Mouse (Mus musculus) cerebellum, adult 8-10 months (tissue): ENCODE data around the gene Ccnb1.
"Not testable (repeated sequence)": the region's sequence is repeated elsewhere in the genome, so short reads cannot be mapped to it uniquely, and the experiment has no call there.

Experiments used
- DNase-seq: peaks from one replicate; pipeline ENCODE4 v3.0.0; 2022

Ccnb1 gene

DNA sequence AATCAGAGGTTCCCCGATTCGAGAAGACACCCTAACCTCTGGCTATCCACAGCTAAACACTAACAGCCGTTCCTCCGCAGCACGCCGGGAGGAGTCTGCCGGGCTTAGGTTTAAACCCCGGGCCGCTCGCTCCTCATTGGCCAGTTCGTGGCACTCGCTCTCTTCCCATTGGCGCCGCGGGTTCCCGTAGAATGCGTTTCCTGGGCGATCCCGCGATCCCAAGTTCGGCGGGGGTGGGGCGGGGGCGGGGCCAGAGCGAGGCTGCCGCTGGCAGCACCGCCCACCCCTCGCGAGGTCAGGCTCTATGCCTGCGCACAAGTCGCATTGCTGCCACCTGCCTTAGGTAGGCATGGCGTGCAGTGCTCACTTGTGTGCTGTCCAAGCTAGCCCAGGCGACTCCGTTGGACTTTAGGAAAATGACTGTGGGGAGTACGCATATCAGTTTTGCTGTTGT, at the start of gene Ccnb1:
TSS of gene Ccnb1 (minus strand) at position 157 of the 454 bp plus-strand sequence.
- peak; percentile 80 for DNase-seq

DNA sequence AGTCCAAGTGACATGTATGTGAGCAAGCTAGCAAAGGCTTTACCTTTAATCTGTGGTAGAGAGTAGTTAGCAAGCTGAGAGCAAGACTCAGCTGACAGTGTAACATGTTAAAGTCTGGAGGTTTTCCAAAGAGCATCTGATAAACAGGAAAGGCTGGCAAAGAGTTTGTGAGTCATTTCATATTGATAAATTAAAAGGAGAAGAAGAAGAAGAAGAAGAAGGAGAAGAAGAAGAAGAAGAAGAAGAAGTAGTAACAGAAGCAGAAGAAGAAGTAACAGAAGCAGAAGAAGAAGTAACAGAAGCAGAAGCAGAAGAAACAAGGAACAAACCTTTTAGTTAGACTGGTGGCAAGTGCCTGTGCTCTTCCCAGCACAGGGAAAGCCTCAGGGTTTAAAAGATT, 48.4 kb upstream of the Ccnb1 start:
- DNase-seq, result no peak

DNA sequence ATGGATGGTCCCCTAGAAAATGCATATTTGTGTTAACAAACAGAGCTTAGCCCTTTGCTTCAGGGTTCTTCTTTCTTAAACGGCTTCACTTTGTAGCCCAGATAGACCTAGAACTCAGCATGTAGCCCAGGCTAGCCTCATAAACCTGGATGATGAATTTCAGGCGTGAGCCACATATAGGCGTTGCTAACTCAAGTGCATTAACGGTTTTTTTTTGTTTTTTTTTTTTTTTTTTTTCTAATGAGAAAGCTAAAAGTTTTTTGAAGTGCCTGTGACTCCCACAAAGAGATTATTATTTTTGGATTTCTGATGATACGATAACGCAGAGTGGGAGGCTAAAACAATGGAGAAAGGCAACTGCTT, 47.3 kb upstream of the Ccnb1 start:
- DNase-seq, result no peak

DNA sequence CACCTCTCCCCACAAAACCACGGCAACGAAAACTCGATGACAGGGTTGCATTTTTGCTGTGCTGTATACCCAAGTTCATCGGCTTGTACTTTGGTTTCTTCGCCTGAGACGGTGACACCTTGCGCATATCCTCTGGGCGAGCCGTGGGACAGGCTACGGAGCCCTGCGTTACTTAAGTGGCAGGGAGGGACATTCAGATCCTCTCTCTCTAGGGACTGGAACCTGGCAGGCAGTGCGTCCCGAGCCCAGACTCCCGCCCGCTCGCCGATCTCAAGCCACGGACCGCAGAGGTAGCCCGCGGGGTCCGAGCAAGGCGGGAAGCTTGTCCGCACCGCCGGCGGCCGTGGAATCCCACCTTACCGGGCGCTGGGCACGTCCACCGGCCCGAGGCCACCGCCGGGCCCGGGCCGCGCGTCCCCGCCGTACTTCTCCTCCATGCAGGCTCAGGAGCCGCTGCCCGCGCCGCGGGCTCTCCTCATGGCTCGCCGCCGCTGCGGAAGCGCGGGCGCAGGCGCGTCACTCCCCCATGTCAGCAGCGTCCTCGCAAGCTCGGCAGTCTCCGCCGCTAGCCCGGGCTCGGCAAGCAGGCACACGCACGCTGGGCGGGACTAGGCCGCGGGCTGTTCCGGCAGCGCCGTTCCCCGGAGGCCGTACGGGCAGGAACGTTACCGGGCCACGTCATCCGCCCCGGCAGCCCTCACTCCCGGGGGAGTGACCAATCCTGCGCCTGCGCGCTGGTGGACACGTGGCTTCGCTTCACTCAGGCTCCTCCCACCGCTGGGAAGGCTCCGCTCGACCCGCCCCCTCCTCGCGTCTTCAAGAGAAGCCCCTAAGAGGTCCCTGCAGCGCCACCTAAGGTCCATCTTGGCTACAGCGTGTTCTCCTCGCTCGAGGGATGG, 46.6 kb upstream of the Ccnb1 start, which contains the start of gene Slc30a5:
TSS of gene Slc30a5 (minus strand) at position 687 of the 899 bp plus-strand sequence.
- peak; percentile 99 for DNase-seq

DNA sequence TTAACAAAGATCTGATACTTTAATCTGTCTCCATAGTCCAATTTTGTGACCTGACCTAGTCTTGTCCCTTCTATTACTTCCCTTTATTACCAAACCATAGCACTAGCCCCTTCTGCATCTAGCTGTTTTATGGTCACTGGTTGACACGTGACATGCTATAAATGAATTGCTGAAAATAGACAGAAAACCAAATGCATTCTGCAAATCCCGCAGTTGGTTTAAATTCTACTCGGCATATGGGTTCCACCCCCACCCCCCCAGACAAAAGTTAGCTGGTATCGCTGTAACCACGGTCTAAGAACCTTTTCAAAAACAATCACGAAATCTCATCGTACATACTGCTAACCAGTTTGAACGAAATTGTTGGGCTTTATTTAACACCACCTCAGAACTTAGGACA, 45.8 kb upstream of the Ccnb1 start:
- no peak for DNase-seq

DNA sequence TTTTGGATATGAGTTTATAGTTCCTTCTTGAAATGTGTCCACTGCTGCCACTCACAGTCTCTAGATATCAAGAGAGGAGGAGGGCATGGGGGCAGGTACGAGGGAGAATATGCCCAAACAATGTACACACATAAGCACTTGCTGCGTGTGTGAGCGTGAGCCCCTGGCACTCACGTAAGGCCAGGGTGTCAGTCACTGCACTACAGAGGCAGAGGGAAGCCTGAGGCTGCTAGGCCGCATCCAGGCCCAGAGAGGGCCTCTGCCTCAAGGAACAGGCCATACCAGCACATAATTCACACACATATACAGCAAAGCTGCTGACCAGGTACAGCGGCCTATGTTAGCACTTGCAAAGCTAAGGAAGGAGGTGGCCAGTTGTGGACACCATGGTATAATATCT, 44.8 kb upstream of the Ccnb1 start:
- no peak for DNase-seq

DNA sequence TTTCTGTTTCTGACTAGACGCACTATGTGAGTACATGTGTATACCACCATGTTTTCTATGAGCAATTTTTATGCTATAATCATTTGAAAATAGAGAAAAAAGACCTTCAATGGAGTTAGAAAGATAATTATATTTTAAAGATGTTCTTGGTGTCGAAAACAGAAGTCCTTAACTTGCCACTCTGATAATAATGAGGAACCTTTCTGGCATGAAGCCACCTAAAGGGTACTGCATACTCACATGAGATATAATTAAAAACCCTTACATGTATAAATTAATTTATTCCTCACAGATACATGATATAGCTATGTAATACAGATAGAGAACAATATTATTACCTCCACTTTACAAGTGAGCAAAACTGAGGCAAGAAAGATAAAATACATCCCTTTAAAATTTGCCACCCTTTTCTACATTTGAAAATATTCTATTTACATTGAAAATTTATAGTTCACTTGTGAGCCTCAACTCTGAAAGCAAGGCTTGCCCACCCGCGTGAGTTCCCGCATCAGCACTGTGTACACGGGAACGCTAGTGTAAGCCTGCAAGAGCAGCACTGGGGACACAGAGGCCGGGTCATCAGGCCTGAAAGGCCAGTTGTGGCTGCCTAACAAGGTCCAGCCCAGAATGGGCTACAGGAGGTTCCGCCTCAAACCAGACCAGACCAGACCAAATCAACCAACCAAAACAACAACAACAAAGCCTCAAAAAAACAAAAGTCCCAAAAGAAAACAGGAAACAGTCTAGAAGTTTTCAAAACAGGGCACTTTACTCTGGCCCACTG, 39.4 kb upstream of the Ccnb1 start:
- no peak for DNase-seq

DNA sequence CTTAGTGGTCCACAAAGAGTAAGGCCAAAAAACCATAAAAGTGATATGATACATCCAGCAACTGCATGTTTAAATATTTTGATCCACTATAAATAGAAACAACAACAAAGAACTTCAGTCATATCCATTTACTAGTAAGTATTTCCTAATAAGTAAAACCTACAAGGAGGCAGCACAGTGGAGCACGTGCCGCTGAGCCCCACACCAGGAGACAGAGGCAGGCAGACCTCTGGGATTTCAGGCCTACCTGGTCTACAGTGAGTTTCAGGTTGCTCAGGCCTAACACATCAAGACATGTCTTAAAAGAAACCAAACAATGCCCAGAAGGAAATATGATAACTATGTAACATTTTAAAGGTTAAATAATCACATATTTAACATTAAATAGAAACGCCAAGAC, 38.5 kb upstream of the Ccnb1 start:
- no peak for DNase-seq

DNA sequence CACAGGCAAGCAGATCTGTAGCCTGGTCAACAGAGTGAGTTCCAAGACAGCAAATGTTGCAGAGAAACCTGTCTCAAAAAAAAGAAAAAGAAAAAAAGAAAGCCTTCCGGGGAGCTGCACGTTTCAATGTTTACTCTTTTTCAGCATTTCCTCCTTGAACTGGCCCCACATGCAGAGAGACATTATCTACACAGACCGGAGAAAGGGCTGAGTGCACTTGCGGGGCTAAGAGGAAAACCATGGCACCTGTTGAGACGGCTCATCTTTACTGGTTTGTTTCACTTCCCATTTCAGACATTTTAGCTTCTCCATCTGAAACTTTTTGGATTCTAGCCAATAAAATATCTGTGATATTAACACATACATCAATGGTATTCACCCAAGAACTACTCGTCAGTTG, 37.9 kb upstream of the Ccnb1 start:
- no peak for DNase-seq

DNA sequence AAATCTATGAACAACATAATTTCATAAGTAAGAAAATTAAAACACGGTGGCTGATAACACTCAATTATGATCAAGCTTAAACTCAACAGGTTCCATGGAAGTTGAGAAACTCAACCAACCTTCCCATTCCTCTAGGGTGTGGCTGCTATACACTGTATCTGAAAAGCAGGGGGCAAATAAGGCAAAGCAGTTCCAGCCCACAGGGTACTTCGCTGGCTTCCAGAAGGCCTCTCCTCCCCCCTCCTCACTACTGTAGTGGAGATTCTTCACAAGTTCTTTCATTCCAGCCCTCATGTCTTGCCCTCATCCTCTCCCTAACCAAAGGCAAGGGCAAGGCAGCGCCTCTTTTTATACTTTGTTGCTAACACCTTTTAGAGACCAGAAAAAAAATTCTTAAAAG, 37.5 kb upstream of the Ccnb1 start:
- DNase-seq, result no peak

DNA sequence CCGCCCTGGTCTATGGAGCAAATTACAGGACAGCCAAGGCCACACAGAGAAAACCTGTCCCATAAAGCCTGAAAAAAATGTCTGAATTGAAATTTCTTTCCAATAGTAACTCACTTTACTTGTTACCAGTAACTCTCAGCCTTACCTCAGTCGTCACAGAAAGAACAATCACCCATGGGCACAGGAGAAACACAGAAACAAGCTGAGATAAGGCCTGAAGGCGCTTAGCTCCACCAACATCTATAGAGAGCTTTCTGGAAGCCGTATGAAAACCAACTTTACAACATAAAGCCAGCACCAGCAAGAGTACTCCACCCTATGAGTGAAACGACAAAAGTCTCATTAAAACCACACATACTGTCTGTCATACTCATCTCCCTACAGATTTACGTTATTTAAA, 28.1 kb upstream of the Ccnb1 start:
- no peak for DNase-seq

DNA sequence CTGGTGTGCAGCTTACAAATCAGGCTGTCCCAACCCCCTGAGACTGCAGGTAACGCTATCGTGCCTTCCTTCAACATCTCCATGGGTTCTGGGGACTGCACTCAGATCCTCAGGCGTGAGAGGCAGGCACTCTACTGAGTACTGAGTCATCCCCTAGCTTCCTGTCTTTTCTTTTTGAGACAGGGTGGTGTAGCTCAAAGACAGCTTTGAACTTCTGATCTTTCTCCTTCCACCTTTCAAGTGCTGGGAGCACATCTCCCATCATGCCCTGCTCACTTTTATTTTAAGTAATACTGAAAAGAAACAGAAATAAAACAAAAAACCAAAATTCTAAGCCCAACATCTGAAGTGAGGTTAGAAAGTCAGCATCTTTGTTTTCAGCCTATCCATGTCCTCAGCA, 19.4 kb upstream of the Ccnb1 start:
- no peak for DNase-seq

DNA sequence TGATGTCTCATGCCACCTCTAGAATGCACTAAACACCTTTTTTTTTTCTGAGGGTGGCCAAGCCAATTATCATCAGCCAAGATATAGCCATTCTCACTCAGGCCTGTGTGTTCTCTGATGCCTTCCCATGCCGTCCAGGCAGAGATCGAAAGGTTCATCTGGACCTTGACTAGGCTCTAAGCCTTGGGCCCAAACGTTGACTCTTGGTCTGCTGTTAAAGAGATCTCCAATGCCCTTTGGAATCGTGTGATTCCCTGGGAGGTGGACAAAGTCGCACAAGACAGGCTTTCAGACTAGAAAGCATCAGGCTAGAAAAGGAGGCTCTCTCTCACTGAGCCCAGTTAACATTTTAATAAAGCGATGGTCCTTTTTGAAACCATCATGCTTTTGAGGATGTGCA, 10.8 kb upstream of the Ccnb1 start:
- no peak for DNase-seq

DNA sequence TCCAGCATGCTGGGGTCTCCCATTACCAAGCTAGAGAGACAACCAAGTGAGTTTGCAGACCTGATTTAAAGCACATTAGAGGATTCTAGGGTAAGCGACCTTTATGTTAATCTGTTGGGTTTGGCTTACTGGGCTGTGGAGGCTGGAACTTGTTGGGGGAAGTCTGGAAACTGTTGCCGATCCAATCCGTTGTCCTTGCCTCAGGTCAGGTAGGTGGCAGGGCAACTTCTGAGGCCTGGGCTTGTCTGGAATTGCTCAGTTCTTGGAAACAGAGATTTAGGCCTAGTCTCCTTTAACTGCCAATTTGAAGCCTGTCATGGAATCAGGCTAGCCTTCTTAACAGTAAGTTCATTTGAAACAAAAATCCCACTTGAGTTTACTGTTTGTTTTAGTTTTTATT, 2.7 kb upstream of the Ccnb1 start:
- no peak for DNase-seq

DNA sequence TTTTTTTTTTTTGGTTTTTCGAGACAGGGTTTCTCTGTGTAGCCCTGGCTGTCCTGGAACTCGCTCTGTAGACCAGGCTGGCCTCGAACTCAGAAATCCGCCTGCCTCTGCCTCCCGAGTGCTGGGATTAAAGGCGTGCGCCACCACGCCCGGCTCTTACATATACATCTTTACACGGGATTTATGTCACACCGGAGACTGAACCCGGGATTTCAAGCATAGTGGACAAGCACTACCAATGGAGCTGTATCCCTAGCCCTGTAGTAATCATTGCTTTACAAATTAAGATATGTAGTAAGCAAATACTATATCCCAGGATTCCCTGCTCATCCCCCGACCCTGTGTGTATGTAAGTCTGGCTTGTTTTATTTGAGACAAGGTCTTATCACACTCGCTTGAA, 1.7 kb upstream of the Ccnb1 start:
- not testable (repeated sequence) for DNase-seq

DNA sequence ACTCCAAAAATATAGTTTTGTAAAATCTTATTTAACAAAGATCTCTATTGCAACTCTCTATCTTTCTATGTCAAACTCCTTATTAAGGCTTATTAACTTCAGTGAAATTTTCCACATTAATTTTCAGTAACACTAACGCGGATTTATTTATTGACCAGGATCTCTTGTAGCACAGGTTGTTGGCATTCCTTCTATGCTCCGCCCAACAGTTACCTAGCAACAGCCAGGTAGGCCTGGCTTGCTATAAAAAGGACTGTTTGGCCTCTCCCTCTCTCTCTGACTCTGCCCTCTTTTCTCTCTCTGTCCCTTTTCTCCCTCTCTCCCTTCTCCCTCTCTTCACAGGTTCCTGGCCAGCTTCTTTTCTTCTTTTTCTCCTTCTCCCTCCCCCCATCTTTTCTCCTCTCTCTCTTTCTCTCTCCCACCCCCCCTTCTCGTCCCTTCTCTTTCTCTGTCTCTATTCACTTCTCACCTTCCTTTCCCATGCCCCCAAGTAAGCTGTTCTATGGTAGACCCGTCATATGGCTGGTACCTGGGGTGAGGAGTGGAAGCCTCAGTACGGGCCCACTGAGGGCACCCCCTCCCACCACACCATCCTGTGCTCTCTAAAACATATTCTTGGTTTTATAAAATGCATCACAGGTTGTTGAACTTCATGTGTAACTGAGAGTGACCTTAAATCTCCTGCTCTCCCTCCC, 1.1 kb upstream of the Ccnb1 start:
- no peak for DNase-seq

DNA sequence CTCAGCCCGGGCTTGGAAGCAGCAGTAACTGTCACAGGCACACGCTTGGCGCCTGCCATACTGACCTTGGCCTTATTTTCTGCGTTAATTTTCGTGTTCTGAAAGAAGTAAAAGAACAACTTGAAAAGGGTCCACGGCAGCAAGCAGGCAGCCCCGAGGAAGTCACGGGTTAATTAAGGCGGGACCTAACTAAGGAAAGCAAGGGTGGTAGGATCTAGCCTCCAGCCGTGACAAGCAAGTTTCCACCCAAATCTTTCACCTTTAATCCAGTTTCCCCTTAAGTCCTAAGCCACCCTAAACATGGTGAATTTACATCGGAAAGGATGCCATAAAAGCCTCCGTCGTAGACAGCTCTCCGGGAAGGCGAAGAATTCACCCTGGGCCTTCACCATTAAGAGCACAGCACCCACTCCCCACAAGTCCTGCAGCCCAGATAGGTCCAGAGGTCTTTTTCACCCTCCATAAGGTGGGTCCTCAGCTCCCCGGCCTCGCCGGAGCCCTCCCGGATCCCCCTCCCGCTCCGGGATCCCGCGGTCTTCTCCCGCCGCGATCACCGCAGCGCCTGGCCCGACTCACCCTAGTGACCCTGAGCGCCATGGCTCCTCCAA, 460 bp downstream of the Ccnb1 start:
- DNase-seq, result no peak

DNA sequence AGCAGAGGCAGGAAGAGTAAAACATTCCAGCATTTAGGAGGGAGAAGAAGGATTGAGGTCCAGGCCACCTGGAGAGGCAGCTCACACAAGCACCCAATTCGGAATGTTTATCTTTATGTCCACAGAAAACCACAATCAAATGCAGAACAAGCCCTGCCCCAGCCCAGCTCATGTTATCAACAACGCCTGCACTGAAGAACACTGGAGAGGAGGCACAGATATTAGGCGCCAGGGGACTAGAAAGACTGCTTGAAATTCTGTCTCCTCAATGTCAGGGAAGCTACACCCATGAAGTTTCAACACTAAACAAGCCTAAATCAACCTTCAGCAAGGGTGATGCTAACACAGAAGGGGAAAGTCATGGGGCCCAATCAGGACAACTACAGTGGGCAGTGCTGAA, 8.9 kb downstream of the Ccnb1 start:
- DNase-seq, result no peak

DNA sequence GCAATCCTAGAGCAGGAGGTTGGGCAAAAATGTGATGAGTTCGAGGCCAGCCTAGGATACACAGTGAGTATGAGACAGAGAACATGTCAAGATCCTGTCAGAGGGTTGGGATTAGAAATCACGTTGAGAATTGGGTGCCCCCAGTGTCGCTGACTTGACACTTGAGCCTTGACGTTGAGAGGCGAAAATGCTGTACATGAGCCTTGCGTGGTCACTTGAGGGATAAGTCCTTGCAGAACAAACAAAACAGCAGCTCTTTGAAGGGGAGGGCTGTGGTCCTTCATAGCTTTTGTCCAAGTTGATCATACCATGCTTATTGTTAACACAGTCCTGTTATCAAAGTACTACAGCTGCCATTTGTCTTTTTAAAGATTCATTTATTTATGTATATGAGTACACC, 9.7 kb downstream of the Ccnb1 start:
- no peak for DNase-seq

DNA sequence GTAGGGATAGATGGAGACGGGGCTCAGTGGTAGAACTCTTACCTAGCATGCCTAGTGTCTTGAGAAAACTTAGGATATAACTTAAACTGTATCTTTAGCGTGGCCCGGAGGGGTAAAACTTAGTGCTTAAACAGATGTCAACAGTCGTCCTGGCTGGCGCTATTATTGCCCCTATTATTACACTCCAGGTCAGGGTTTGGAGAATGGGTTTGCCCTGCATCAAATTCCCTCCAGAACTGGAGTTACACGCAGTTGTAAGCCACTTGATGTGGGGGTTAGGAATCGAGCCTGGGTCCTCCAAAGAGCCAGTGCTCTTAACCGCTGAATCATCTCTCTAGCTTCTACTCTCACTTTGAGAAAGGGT, 10.3 kb downstream of the Ccnb1 start:
- DNase-seq, result no peak

DNA sequence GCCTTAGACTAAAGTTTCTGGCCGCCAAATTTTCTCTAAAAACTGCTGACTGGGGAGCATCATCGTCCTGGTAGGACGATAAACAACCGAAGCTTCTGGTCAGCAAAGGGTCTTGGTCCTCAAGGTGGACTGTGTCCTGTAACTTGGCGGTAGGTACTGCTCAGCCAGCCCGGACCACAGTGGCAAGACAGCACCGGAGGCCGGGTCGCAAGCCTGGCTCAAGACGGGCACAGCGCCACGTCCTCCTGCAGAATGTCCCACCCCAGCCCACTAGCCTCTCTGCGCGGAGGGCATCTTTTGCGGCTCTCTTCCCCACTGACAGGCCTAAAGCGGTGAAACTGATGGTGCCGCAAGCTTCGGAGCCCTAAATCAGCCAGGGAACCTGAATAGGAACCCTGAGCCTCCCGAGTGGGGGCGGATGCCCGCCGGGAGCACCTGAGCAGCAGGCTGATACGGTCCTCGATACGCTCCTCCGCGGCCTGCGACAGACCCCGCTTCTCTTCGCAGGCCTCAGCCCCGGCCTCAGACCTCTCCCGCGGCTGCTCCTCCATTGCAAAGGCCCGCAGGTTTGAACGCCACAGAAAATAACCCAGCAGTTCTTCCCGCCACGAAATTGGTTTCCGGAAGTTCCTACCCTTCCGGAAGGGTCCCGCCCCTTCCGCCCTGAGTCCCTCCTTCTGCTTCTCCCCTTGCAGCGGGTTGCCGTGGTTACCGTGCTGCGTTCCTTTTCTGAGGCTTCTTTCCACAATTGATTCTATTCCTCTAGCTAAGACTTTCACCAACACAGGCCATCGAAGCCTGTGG, 10.9 kb downstream of the Ccnb1 start, which contains the start of gene Cenph:
TSS of gene Cenph (minus strand) at position 648 of the 804 bp plus-strand sequence.
- peak; percentile 62 for DNase-seq

DNA sequence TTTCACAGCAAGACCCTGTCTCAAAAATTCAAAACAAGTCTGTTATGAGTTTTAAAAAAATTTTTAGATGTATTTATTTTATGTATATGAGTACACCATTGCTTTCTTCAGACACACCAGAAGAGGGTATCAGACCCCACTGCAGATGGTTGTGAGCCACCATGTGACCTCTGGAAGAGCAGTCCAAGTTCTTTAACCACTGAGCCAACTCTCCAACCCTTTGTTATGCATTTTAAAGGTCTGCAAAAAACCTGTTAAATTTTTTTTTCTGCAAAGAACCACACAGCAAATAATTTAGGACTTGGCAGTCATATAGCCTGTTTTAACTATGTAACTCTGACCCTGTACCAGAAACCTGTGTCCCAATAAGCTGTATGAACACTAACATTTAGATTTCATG, 11.7 kb downstream of the Ccnb1 start:
- DNase-seq, result no peak
